Mouse (Mus musculus) neural tube, embryonic 15.5 days (tissue): Measurements from ENCODE around the gene Rora. TPM values are rescaled to one million over a fixed set of nuclear protein-coding genes. Genes with fewer than 3 reads are reported as not detected.

Source experiments
- ATAC-seq: fragments of 200-750 bp; cut with Nextera tagmentation; 2 replicates; pipeline ENCODE4 v1.8.0; 2017; ENCODE audit warnings: mild to moderate bottlenecking, moderate TSS enrichment, moderate library complexity; ENCODE audit not compliant: low FRiP score
- H3K27ac ChIP-seq: fragments of 300-500 bp; sonication (generic); replicated peaks from 2 replicates; pipeline ENCODE4 v1.5.1; 2015; ENCODE audit warnings: mild to moderate bottlenecking, inconsistent platforms
- H3K27me3 ChIP-seq: fragments of 300-500 bp; sonication (generic); replicated peaks from 2 replicates; pipeline ENCODE4 v1.6.1; 2015; ENCODE audit warnings: inconsistent platforms
- H3K36me3 ChIP-seq: fragments of 300-500 bp; sonication (generic); 2 replicates; pipeline ENCODE4 v1.6.1; 2015; ENCODE audit warnings: inconsistent platforms
- H3K4me1 ChIP-seq: fragments of 300-500 bp; sonication (generic); 2 replicates; pipeline ENCODE4 v1.6.1; 2015; ENCODE audit warnings: inconsistent platforms
- H3K4me2 ChIP-seq: fragments of 300-500 bp; sonication (generic); 2 replicates; pipeline ENCODE4 v1.6.1; 2015; ENCODE audit warnings: inconsistent platforms, mild to moderate bottlenecking, moderate library complexity
- H3K4me3 ChIP-seq: fragments of 300-500 bp; sonication (generic); replicated peaks from 2 replicates; pipeline ENCODE4 v1.5.1; 2015; ENCODE audit warnings: mild to moderate bottlenecking, inconsistent platforms
- H3K9ac ChIP-seq: fragments of 300-500 bp; sonication (generic); replicated peaks from 2 replicates; pipeline ENCODE4 v1.6.1; 2015; ENCODE audit warnings: mild to moderate bottlenecking, inconsistent platforms
- H3K9me3 ChIP-seq: fragments of 300-500 bp; sonication (generic); replicated peaks from 2 replicates; pipeline ENCODE4 v1.6.1; 2016; ENCODE audit warnings: inconsistent platforms
- WGBS: fragments of 180-500 bp; shearing (Covaris S2); methylation state at CpG from one replicate; pipeline ENCODE4 v1.1.7; 2015; ENCODE audit warnings: mixed read lengths; 5-methylcytosine and 5-hydroxymethylcytosine counted together
- polyA plus RNA-seq: library from polyadenylated mRNA; unstranded; fragments of >200 nt; fragmentation: Nextera tagmentation; extraction: Ambion mirVana; gene quantifications from 2 replicates; pipeline ENCODE4 v1.2.1, GENCODE M21; 2015

Gene Rora
- polyA plus RNA-seq, 1 experiment from 2014 or later: 17.3 TPM

GRCm38 (mm10) chr9:69298566-69299335 lies 645.2 kb downstream of the Rora start:
- Histone ChIP-seq H3K27me3 (peaks cover 17% of the 10 kb centered on the region; the same call in 1 of the 2 replicates), H3K36me3 (no peaks in the 10 kb centered on the region), H3K9ac (no peak overlapping the region), H3K9me3 (no peaks in the 10 kb centered on the region), H3K27ac (no peak overlapping the region), H3K4me2 (no peak overlapping the region), H3K4me1 (peaks cover 25% of the 10 kb centered on the region), H3K4me3 (no peak overlapping the region)
- no peak for ATAC-seq
- WGBS: 81% methylated on average over 12 of the region's 12 CpGs

GRCm38 (mm10) chr9:69299484-69299883 lies 645.9 kb downstream of the Rora start:
- Histone ChIP-seq H3K9me3 (no peaks in the 10 kb centered on the region), H3K4me3 (no peak overlapping the region), H3K27ac (no peak overlapping the region), H3K4me1 (peaks cover 25% of the 10 kb centered on the region), H3K27me3 (peaks cover 13% of the 10 kb centered on the region; the same call in 1 of the 2 replicates), H3K9ac (no peak overlapping the region), H3K4me2 (no peak overlapping the region), H3K36me3 (no peaks in the 10 kb centered on the region)
- ATAC-seq: no peak
- 81% methylated on average over 2 of the region's 2 CpGs for WGBS

GRCm38 (mm10) chr9:69300296-69300695 lies 646.7 kb downstream of the Rora start:
- Histone ChIP-seq H3K4me2 (no peak overlapping the region), H3K36me3 (no peaks in the 10 kb centered on the region), H3K4me3 (no peak overlapping the region), H3K27me3 (peaks cover 10% of the 10 kb centered on the region; the same call in 1 of the 2 replicates), H3K27ac (no peak overlapping the region), H3K9ac (no peak overlapping the region), H3K9me3 (no peaks in the 10 kb centered on the region), H3K4me1 (peaks cover 25% of the 10 kb centered on the region)
- 96% methylated on average over 8 of the region's 8 CpGs for WGBS
- no peak for ATAC-seq

- ATAC-seq: no peak
- WGBS: 14% methylated on average over 9 of the region's 9 CpGs
- Histone ChIP-seq H3K4me3 (no peak overlapping the region), H3K4me1 (peaks cover 24% of the 10 kb centered on the region), H3K27ac (peak overlapping the region; percentile 63), H3K36me3 (no peaks in the 10 kb centered on the region), H3K4me2 (peak overlapping the region; percentile 26; the same call in 1 of the 2 replicates), H3K27me3 (peaks cover 5% of the 10 kb centered on the region; the same call in 1 of the 2 replicates), H3K9me3 (no peaks in the 10 kb centered on the region), H3K9ac (no peak overlapping the region)
These were observed 647.9 kb downstream of the Rora start for GRCm38 (mm10) chr9:69301445-69301844.

- Histone ChIP-seq H3K27me3 (peaks cover 5% of the 10 kb centered on the region; the same call in 1 of the 2 replicates), H3K9me3 (no peaks in the 10 kb centered on the region), H3K4me1 (peaks cover 29% of the 10 kb centered on the region), H3K36me3 (no peaks in the 10 kb centered on the region), H3K27ac (peak overlapping the region; percentile 63), H3K4me2 (peak overlapping the region; percentile 26; the same call in 1 of the 2 replicates), H3K4me3 (no peak overlapping the region), H3K9ac (no peak overlapping the region)
- WGBS: 18% methylated on average over 4 of the region's 4 CpGs
- ATAC-seq: no peak
These were observed 648.4 kb downstream of the Rora start for GRCm38 (mm10) chr9:69301955-69302354.

GRCm38 (mm10) chr9:69302846-69303245 lies 649.3 kb downstream of the Rora start:
- Histone ChIP-seq H3K4me3 (no peak overlapping the region), H3K4me2 (no peak overlapping the region), H3K27me3 (peaks cover 5% of the 10 kb centered on the region; the same call in 1 of the 2 replicates), H3K4me1 (peaks cover 30% of the 10 kb centered on the region), H3K27ac (peak overlapping the region; percentile 41; the same call in 1 of the 2 replicates), H3K9me3 (no peaks in the 10 kb centered on the region), H3K36me3 (no peaks in the 10 kb centered on the region), H3K9ac (no peak overlapping the region)
- 16% methylated on average over 5 of the region's 5 CpGs for WGBS
- ATAC-seq: no peak

GRCm38 (mm10) chr9:69303346-69303944 lies 649.9 kb downstream of the Rora start:
- ATAC-seq: no peak
- no peak overlapping the region for H3K4me2 ChIP-seq
- H3K36me3 ChIP-seq: no peaks in the 10 kb centered on the region
- H3K9me3 ChIP-seq: no peaks in the 10 kb centered on the region
- H3K27me3 ChIP-seq: peaks cover 5% of the 10 kb centered on the region; the same call in 1 of the 2 replicates
- H3K4me3 ChIP-seq: no peak overlapping the region
- H3K9ac ChIP-seq: no peak overlapping the region
- WGBS: 74% methylated on average over 4 of the region's 4 CpGs
- peaks cover 30% of the 10 kb centered on the region for H3K4me1 ChIP-seq
- H3K27ac ChIP-seq: no peak overlapping the region

- 94% methylated on average over 4 of the region's 4 CpGs for WGBS
- Histone ChIP-seq H3K27me3 (peaks cover 5% of the 10 kb centered on the region; the same call in 1 of the 2 replicates), H3K4me2 (no peak overlapping the region), H3K4me3 (no peak overlapping the region), H3K9me3 (no peaks in the 10 kb centered on the region), H3K4me1 (peaks cover 30% of the 10 kb centered on the region), H3K36me3 (no peaks in the 10 kb centered on the region), H3K9ac (no peak overlapping the region), H3K27ac (no peak overlapping the region)
- ATAC-seq: no peak
These were observed 650.4 kb downstream of the Rora start for GRCm38 (mm10) chr9:69303962-69304361.

GRCm38 (mm10) chr9:69304492-69304891 lies 650.9 kb downstream of the Rora start:
- H3K4me1 ChIP-seq: peaks cover 30% of the 10 kb centered on the region
- ATAC-seq: no peak
- no peaks in the 10 kb centered on the region for H3K9me3 ChIP-seq
- no peak overlapping the region for H3K4me3 ChIP-seq
- no peak overlapping the region for H3K9ac ChIP-seq
- no peak overlapping the region for H3K27ac ChIP-seq
- peaks cover 5% of the 10 kb centered on the region; the same call in 1 of the 2 replicates for H3K27me3 ChIP-seq
- H3K4me2 ChIP-seq: no peak overlapping the region
- H3K36me3 ChIP-seq: no peaks in the 10 kb centered on the region
- 83% methylated on average over 10 of the region's 10 CpGs for WGBS

- 80% methylated on average over 3 of the region's 3 CpGs for WGBS
- peaks cover 5% of the 10 kb centered on the region; the same call in 1 of the 2 replicates for H3K27me3 ChIP-seq
These were observed 651.4 kb downstream of the Rora start for GRCm38 (mm10) chr9:69304991-69305390.

GRCm38 (mm10) chr9:69306734-69307528 lies 653.3 kb downstream of the Rora start:
- Histone ChIP-seq H3K27me3 (no peaks in the 10 kb centered on the region), H3K36me3 (no peaks in the 10 kb centered on the region), H3K9ac (no peak overlapping the region), H3K4me2 (no peak overlapping the region), H3K4me3 (no peak overlapping the region), H3K9me3 (no peaks in the 10 kb centered on the region), H3K27ac (no peak overlapping the region), H3K4me1 (peaks cover 27% of the 10 kb centered on the region)
- no peak; the same call in 1 of the 2 replicates for ATAC-seq
- WGBS: 69% methylated on average over 9 of the region's 9 CpGs

More at GRCm38 (mm10) chr9:69304991-69305390, 651.4 kb downstream of the Rora start:
- Histone ChIP-seq H3K4me3 (no peak overlapping the region), H3K36me3 (no peaks in the 10 kb centered on the region), H3K9ac (no peak overlapping the region), H3K4me2 (no peak overlapping the region), H3K4me1 (peaks cover 30% of the 10 kb centered on the region), H3K9me3 (no peaks in the 10 kb centered on the region), H3K27ac (no peak overlapping the region)
- no peak for ATAC-seq
